Mouse (Mus musculus) stomach, embryonic 16.5 days (tissue): ENCODE results near the gene Cdcp2. TPM values are rescaled to one million over a fixed set of nuclear protein-coding genes. Genes with fewer than 3 reads are reported as not detected.
"Not testable (repeated sequence)": the region's sequence is repeated elsewhere in the genome, so short reads cannot be mapped to it uniquely, and the experiment has no call there.

Experiments
- ATAC-seq: fragments of 200-750 bp; cut with Nextera tagmentation; 2 replicates; pipeline ENCODE4 v1.8.0; 2017; ENCODE audit warnings: moderate number of reproducible peaks, moderate TSS enrichment; ENCODE audit not compliant: insufficient read depth, low FRiP score
- H3K27ac ChIP-seq: fragments of 300-500 bp; sonication (generic); 2 replicates; pipeline ENCODE4 v1.5.1; 2014; ENCODE audit warnings: low read length
- H3K27me3 ChIP-seq: fragments of 300-500 bp; sonication (generic); 2 replicates; pipeline ENCODE4 v1.6.1; 2014; ENCODE audit warnings: low read length, control low read depth, mixed read lengths; ENCODE audit not compliant: control insufficient read depth, insufficient read depth
- H3K36me3 ChIP-seq: fragments of 300-500 bp; sonication (generic); 2 replicates; pipeline ENCODE4 v1.6.1; 2014; ENCODE audit warnings: low read length; ENCODE audit not compliant: control insufficient read depth, insufficient read depth
- H3K4me1 ChIP-seq: fragments of 300-500 bp; sonication (generic); 2 replicates; pipeline ENCODE4 v1.6.1; 2014; ENCODE audit warnings: low read length, control low read depth, mixed read lengths; ENCODE audit not compliant: control insufficient read depth, insufficient read depth
- H3K4me2 ChIP-seq: fragments of 300-500 bp; sonication (generic); 2 replicates; pipeline ENCODE4 v1.6.1; 2014; ENCODE audit warnings: low read depth, low read length, mixed read lengths
- H3K4me3 ChIP-seq: fragments of 300-500 bp; sonication (generic); replicated peaks from 2 replicates; pipeline ENCODE4 v1.5.1; 2014; ENCODE audit warnings: mild to moderate bottlenecking, low read length
- H3K9ac ChIP-seq: fragments of 300-500 bp; sonication (generic); 2 replicates; pipeline ENCODE4 v1.6.1; 2014; ENCODE audit warnings: low read length
- H3K9me3 ChIP-seq: fragments of 300-500 bp; sonication (generic); replicated peaks from 2 replicates; pipeline ENCODE4 v1.6.1; 2016; ENCODE audit warnings: low read length, control low read depth; ENCODE audit not compliant: control insufficient read depth
- WGBS: fragments of 180-500 bp; shearing (Covaris S2); extraction: QIAGEN DNeasy Blood & Tissue Kit; methylation state at CpG from one replicate; pipeline ENCODE4 v1.1.7; 2014; 5-methylcytosine and 5-hydroxymethylcytosine counted together
- polyA plus RNA-seq: library from polyadenylated mRNA; unstranded; fragments of >200 nt; fragmentation: Nextera tagmentation; extraction: Ambion mirVana; gene quantifications from 2 replicates; pipeline ENCODE4 v1.2.1, GENCODE M21; 2015

Gene Cdcp2
- polyA plus RNA-seq, 1 experiment from 2014 or later: not detected

GRCm38 (mm10) chr4:107098791-107099525, 2.3 kb downstream of the Cdcp2 start:
- Histone ChIP-seq H3K36me3 (no peaks in the 10 kb centered on the region), H3K27ac (no peak overlapping the region), H3K4me1 (no peaks in the 10 kb centered on the region), H3K4me2 (no peak overlapping the region), H3K9me3 (no peaks in the 10 kb centered on the region), H3K9ac (no peak overlapping the region), H3K27me3 (no peaks in the 10 kb centered on the region), H3K4me3 (no peak overlapping the region)
- WGBS: 78% methylated on average over 17 of the region's 17 CpGs
- ATAC-seq: no peak

GRCm38 (mm10) chr4:107102220-107102619, 5.5 kb downstream of the Cdcp2 start:
- Histone ChIP-seq H3K36me3 (no peaks in the 10 kb centered on the region), H3K4me1 (no peaks in the 10 kb centered on the region), H3K4me3 (no peak overlapping the region), H3K27me3 (no peaks in the 10 kb centered on the region), H3K9ac (no peak overlapping the region), H3K4me2 (no peak overlapping the region), H3K9me3 (no peaks in the 10 kb centered on the region), H3K27ac (no peak overlapping the region)
- WGBS: 63% methylated on average over 8 of the region's 8 CpGs
- ATAC-seq: no peak

GRCm38 (mm10) chr4:107106777-107107176, 10.1 kb downstream of the Cdcp2 start:
- no peak for ATAC-seq
- Histone ChIP-seq H3K27ac (no peak overlapping the region), H3K4me1 (peaks cover 6% of the 10 kb centered on the region; the same call in 1 of the 2 replicates), H3K9me3 (no peaks in the 10 kb centered on the region), H3K4me3 (no peak overlapping the region), H3K9ac (no peak overlapping the region), H3K36me3 (no peaks in the 10 kb centered on the region), H3K4me2 (no peak overlapping the region), H3K27me3 (no peaks in the 10 kb centered on the region)
- 80% methylated on average over 16 of the region's 16 CpGs for WGBS

- H3K4me2 ChIP-seq: 0 out of 2 replicates have a peak overlapping the region, but pooled peaks have one; percentile 19
- peaks cover 6% of the 10 kb centered on the region; the same call in 1 of the 2 replicates for H3K4me1 ChIP-seq
- H3K4me3 ChIP-seq: no peak overlapping the region
- H3K36me3 ChIP-seq: no peaks in the 10 kb centered on the region
- no peaks in the 10 kb centered on the region for H3K27me3 ChIP-seq
- ATAC-seq: no peak
- H3K9me3 ChIP-seq: no peaks in the 10 kb centered on the region
- peak overlapping the region; percentile 58; the same call in 1 of the 2 replicates for H3K9ac ChIP-seq
- WGBS: 25% methylated on average over 13 of the region's 13 CpGs
- H3K27ac ChIP-seq: no peak overlapping the region
Measured at GRCm38 (mm10) chr4:107108291-107108731, 11.6 kb downstream of the Cdcp2 start.

GRCm38 (mm10) chr4:107109181-107109580, 12.5 kb downstream of the Cdcp2 start:
- not testable (repeated sequence) for H3K27ac ChIP-seq, H3K4me2 ChIP-seq, H3K4me1 ChIP-seq, H3K9ac ChIP-seq, H3K36me3 ChIP-seq, H3K9me3 ChIP-seq, H3K27me3 ChIP-seq, ATAC-seq, H3K4me3 ChIP-seq
- WGBS: 85% methylated on average over 6 of the region's 6 CpGs

GRCm38 (mm10) chr4:107114278-107114677, 17.6 kb downstream of the Cdcp2 start:
- Histone ChIP-seq H3K4me1 (peaks cover 8% of the 10 kb centered on the region; the same call in 1 of the 2 replicates), H3K4me3 (no peak overlapping the region), H3K36me3 (no peaks in the 10 kb centered on the region), H3K27me3 (no peaks in the 10 kb centered on the region), H3K9me3 (no peaks in the 10 kb centered on the region), H3K4me2 (no peak overlapping the region), H3K27ac (no peak overlapping the region), H3K9ac (no peak overlapping the region)
- ATAC-seq: no peak
- WGBS: 34% methylated on average over 8 of the region's 8 CpGs

GRCm38 (mm10) chr4:107117741-107118385, 21.2 kb downstream of the Cdcp2 start:
- no peaks in the 10 kb centered on the region for H3K36me3 ChIP-seq
- no peak for ATAC-seq

GRCm38 (mm10) chr4:107119056-107119455, 22.4 kb downstream of the Cdcp2 start:
- H3K36me3 ChIP-seq: no peaks in the 10 kb centered on the region
- peaks cover 25% of the 10 kb centered on the region; the same call in 1 of the 2 replicates for H3K4me1 ChIP-seq
- WGBS: 42% methylated on average over 4 of the region's 4 CpGs
- H3K4me3 ChIP-seq: no peak overlapping the region
- no peaks in the 10 kb centered on the region for H3K9me3 ChIP-seq
- peak; percentile 63; the same call in 1 of the 2 replicates for ATAC-seq
- no peak overlapping the region for H3K9ac ChIP-seq
- H3K27ac ChIP-seq: peak overlapping the region; percentile 33; the same call in 1 of the 2 replicates
- no peaks in the 10 kb centered on the region for H3K27me3 ChIP-seq
- no peak overlapping the region for H3K4me2 ChIP-seq

More at GRCm38 (mm10) chr4:107117741-107118385, 21.2 kb downstream of the Cdcp2 start:
- Histone ChIP-seq H3K4me1 (peaks cover 20% of the 10 kb centered on the region; the same call in 1 of the 2 replicates), H3K4me3 (no peak overlapping the region), H3K9me3 (no peaks in the 10 kb centered on the region), H3K27ac (no peak overlapping the region), H3K4me2 (no peak overlapping the region), H3K9ac (no peak overlapping the region), H3K27me3 (no peaks in the 10 kb centered on the region)
- 87% methylated on average over 2 of the region's 2 CpGs for WGBS

GRCm38 (mm10) chr4:107120676-107121075, 24.0 kb downstream of the Cdcp2 start:
- peak; percentile 22; the same call in 1 of the 2 replicates for ATAC-seq
- WGBS: 72% methylated on average over 6 of the region's 6 CpGs
- Histone ChIP-seq H3K4me3 (no peak overlapping the region), H3K4me1 (peaks cover 25% of the 10 kb centered on the region; the same call in 1 of the 2 replicates), H3K27ac (peak overlapping the region; percentile 26; the same call in 1 of the 2 replicates), H3K27me3 (no peaks in the 10 kb centered on the region), H3K9me3 (no peaks in the 10 kb centered on the region), H3K4me2 (no peak overlapping the region), H3K36me3 (no peaks in the 10 kb centered on the region), H3K9ac (no peak overlapping the region)
